Mouse (Mus musculus): ENCODE results near the gene Smim22. TPM values are rescaled to one million over a fixed set of nuclear protein-coding genes. Genes with fewer than 3 reads are reported as not detected.

Smim22 gene
- polyA plus RNA-seq, 1 experiment = 472 TPM

DNA sequence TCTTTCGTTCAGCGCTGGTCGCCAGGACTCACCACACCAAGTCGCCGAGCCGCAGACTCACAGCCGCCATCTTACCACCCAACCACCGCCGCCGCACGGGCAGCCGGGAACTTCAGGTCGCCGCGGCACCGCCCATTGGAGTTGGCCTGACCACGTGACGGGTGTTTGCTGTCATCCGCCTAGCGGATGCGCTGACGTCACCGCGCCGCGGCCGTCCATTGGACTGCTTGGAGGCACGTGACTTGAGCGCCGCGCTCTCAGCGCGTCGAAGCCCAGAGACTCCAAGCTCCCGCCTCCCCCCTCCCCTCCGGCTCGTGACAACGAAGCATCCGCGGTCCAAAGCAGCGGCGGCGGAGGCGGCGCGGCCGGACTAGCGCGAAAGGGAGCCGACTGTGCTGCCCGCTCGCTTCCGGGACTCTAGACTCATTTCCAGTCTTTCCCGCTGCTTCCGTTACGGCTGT is 42.7 kb downstream of the Smim22 start, which contains the start of the genes Glyr1 and Ubn1:
Glyr1 (minus strand) TSS at position 90 of the 461 bp plus-strand sequence.
Ubn1 (plus strand) TSS at position 284 of the 461 bp plus-strand sequence.
- Histone ChIP-seq H3K27ac (ENCODE audit: insufficient read depth, low read depth, low read length) (peak within 1 kb of the TSS; percentile 95), H3K4me3 (ENCODE audit: low read depth, low read length) (peak within 1 kb of the TSS; percentile 91), H3K4me1 (ENCODE audit: control insufficient read depth, insufficient read depth, insufficient read length, low read length) (peaks cover 4% of the 10 kb centered on the region), H3K27me3 (ENCODE audit: control insufficient read depth, insufficient read depth, low read length) (no peaks in the 10 kb centered on the region), H3K36me3 (ENCODE audit: control insufficient read depth, insufficient read depth, low read length) (peaks cover 14% of the 10 kb centered on the region)
- TF ChIP-seq POLR2A (IDR thresholded peaks at IDR 0.05; ENCODE audit: low read depth, low read length) (peak; percentile 91), CTCF (IDR thresholded peaks at IDR 0.05; ENCODE audit: extremely low read depth, insufficient read length, insufficient replicate concordance, low read depth, low read length) (no peak)
- WGBS = under 1% methylated on average over 56 of the region's 56 CpGs

DNA sequence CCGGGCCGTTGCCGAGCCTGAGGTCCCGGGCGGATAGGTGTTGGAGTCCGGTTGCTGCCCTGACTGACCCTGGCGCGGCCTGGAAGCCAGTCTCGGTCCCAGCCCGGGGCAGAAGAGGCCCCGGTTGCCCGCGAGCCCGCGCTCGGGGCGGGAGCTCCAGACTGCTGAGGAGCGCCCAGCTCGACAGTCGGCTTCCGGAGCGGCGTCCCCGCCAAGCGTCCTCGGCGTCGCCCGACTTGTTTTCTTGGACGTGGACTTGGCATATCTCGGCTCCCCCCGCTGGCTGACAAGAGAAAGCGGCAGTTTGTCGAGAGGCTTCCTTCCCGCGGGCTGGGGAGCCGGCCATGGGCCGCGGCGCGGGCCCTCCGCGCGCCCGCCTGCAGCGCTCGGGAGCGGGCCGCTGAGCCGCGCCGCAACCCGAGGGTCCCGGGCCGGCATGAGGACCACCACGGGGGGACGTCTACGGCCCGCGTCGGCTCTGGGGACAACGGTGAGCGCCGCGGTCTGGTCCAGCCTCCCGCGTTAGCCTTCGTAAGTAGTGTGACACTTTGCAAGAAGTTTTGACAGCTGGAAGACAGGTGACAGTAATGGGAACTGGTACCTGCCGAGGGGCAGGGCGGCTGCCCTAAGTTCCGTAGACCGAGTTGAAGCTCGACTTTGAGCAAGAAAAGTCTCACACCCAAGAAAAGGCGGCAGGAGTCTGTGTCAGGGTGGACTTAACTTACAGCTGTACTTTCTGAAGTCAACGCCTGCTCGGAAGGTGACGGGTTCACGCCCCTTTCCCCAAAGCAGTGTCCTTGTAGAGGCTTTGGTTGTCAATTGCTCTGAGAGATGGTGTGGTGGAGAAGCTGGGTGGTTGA is 43.4 kb downstream of the Smim22 start:
- Histone ChIP-seq H3K27ac (ENCODE audit: insufficient read depth, low read depth, low read length) (peak overlapping the region; percentile 95), H3K27me3 (ENCODE audit: control insufficient read depth, insufficient read depth, low read length) (no peaks in the 10 kb centered on the region), H3K4me3 (ENCODE audit: low read depth, low read length) (peak overlapping the region; percentile 78), H3K36me3 (ENCODE audit: control insufficient read depth, insufficient read depth, low read length) (peaks cover 19% of the 10 kb centered on the region), H3K4me1 (ENCODE audit: control insufficient read depth, insufficient read depth, insufficient read length, low read length) (peaks cover 4% of the 10 kb centered on the region)
- TF ChIP-seq POLR2A (IDR thresholded peaks at IDR 0.05; ENCODE audit: low read depth, low read length) = no peak
- no peak for TF ChIP-seq CTCF (IDR thresholded peaks at IDR 0.05; ENCODE audit: extremely low read depth, insufficient read length, insufficient replicate concordance, low read depth, low read length)
- under 1% methylated on average over 78 of the region's 78 CpGs for WGBS

Other genes starting within 250 kb of the Smim22 start
- gene Cdip1, start 217.0 kb upstream of the Smim22 start, polyA plus RNA-seq (2012; rRNA removed) = 51.7 and 87.4 TPM in 2 replicates
- gene 4930562C15Rik, start 171.9 kb upstream of the Smim22 start, polyA plus RNA-seq (2012; rRNA removed) = not detected in 2 replicates
- 21.0 and 37.1 TPM in 2 replicates for gene Ubald1, start 127.0 kb upstream of the Smim22 start, polyA plus RNA-seq (2012; rRNA removed)
- 81.9 and 164 TPM in 2 replicates for gene Mgrn1, start 121.0 kb upstream of the Smim22 start, polyA plus RNA-seq (2012; rRNA removed)
- 23.7 and 42.6 TPM in 2 replicates for gene Nudt16l1, start 68.5 kb upstream of the Smim22 start, polyA plus RNA-seq (2012; rRNA removed)
- gene Anks3, start 43.1 kb upstream of the Smim22 start, polyA plus RNA-seq (2012; rRNA removed) = 17.9 and 34.8 TPM in 2 replicates
- gene Sept12, start 9.4 kb upstream of the Smim22 start, polyA plus RNA-seq (2012; rRNA removed) = 0.15 TPM in 1 of 2 replicates, not detected in the other
- 41.3 and 68.4 TPM in 2 replicates for gene Rogdi, start 6.3 kb downstream of the Smim22 start, polyA plus RNA-seq (2012; rRNA removed)
- gene Glyr1, start 42.6 kb downstream of the Smim22 start, polyA plus RNA-seq (2012; rRNA removed) = 21.2 and 39.0 TPM in 2 replicates
- gene Ubn1, start 42.8 kb downstream of the Smim22 start, polyA plus RNA-seq (2012; rRNA removed) = 14.8 and 25.8 TPM in 2 replicates
- gene Ppl, start 125.1 kb downstream of the Smim22 start, polyA plus RNA-seq (2012; rRNA removed) = 1.1 and 1.6 TPM in 2 replicates
- gene Sec14l5, start 139.8 kb downstream of the Smim22 start, polyA plus RNA-seq (2012; rRNA removed) = 0.08 TPM in 1 of 2 replicates, not detected in the other
- 25.9 and 38.8 TPM in 2 replicates for gene Nagpa, start 196.7 kb downstream of the Smim22 start, polyA plus RNA-seq (2012; rRNA removed)
- 2.9 and 3.0 TPM in 2 replicates for gene AU021092, start 215.0 kb downstream of the Smim22 start, polyA plus RNA-seq (2012; rRNA removed)
- gene Alg1, start 226.3 kb downstream of the Smim22 start, polyA plus RNA-seq (2012; rRNA removed) = 20.8 and 26.0 TPM in 2 replicates
- gene Eef2kmt, start 248.7 kb downstream of the Smim22 start, polyA plus RNA-seq (2012; rRNA removed) = 24.9 and 26.1 TPM in 2 replicates